Mouse (Mus musculus) olfactory bulb, adult 2 months (tissue): ENCODE measurements around the gene Fam173a.
"Not testable (repeated sequence)": the region's sequence is repeated elsewhere in the genome, so short reads cannot be mapped to it uniquely, and the experiment has no call there.

Source experiments
- CTCF ChIP-seq: fragments of 200-500 bp; IDR thresholded peaks from 2 replicates; pipeline ENCODE4 v1.5.1; 2012; ENCODE audit warnings: low read depth, mild to moderate bottlenecking, low read length, moderate library complexity; ENCODE audit not compliant: insufficient read depth
- POLR2A ChIP-seq: fragments of 200-500 bp; IDR thresholded peaks from 2 replicates; pipeline ENCODE4 v1.6.1; 2012; ENCODE audit warnings: mild to moderate bottlenecking, low read depth, low read length, moderate library complexity; ENCODE audit not compliant: insufficient read depth

GRCm38 (mm10) chr17:25741471-25741870 is 51.2 kb downstream of the Fam173a start:
- not testable (repeated sequence) for TF ChIP-seq CTCF, POLR2A
